Mouse (Mus musculus): ENCODE data around the gene Samd4. TPM values are rescaled to one million over a fixed set of nuclear protein-coding genes. Genes with fewer than 3 reads are reported as not detected.

The Samd4 gene
- polyA plus RNA-seq, 1 experiment from 2014 or later, result 6.3 TPM

DNA sequence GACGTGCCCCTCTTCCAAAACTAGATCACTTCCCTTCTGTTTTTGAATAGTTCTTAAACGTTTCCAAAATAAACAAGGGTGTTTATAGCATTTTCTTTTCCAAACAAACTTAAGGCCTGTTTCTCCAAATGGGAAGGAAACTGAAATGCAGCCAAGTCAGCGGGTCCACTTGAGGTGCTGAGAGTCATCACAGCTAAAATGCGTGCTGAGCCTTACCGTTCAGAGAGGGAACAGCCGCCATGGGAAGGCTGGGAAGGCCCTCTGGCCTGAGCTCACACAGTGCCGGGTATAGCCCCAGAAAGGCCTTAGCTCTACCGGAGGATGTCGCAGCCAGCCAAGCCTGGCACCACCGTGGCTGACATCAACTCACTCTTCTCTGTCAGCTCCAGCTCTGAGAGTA lies 41.3 kb downstream of the Samd4 start:
- peak; percentile 75 for ATAC-seq
- 20% methylated on average over 10 of the region's 10 CpGs for WGBS
- Histone ChIP-seq H3K4me1 (ENCODE audit: insufficient read depth, low read depth, low read length) (peaks cover 18% of the 10 kb centered on the region), H3K4me3 (ENCODE audit: low read depth, low read length) (no peak overlapping the region), H3K4me2 (replicated peaks; ENCODE audit: low read depth, low read length) (no peak overlapping the region), H3K36me3 (ENCODE audit: insufficient read depth, low read length) (no peaks in the 10 kb centered on the region), H3K9me3 (ENCODE audit: low read length) (no peaks in the 10 kb centered on the region), H3K9ac (replicated peaks; ENCODE audit: low read depth) (no peak overlapping the region), H3K27me3 (replicated peaks; ENCODE audit: insufficient read depth, low read length) (no peaks in the 10 kb centered on the region), H3K27ac (ENCODE audit: low read length) (peak overlapping the region; percentile 71)
- TF ChIP-seq CTCF (IDR thresholded peaks at IDR 0.05), result no peak
- TF ChIP-seq EP300 (IDR thresholded peaks at IDR 0.05), result no peak
- peak; percentile 64 for DNase-seq (ENCODE audit: low spot score)

DNA sequence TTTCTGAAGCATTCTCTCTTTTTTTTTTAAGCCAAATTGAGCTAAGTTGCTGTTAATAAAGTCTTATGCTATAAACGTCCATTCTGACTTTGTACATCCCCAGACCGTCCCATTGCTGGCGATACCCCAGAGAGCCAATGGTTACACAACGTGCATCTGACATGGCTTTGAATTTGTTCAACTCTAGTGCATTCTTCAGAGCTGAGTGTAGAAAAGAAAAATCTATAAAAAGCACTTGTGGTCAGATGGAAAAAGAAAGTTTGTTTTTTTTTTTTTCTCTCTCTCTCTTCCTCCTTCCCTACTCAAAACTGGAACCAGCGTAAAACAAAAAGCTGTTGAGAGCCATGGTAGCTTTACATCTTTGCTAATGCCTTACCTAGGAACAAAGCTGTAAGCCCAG lies 41.8 kb downstream of the Samd4 start:
- H3K36me3 ChIP-seq (ENCODE audit: insufficient read depth, low read length), result no peaks in the 10 kb centered on the region
- WGBS, result 28% methylated on average over 5 of the region's 5 CpGs
- no peaks in the 10 kb centered on the region for H3K9me3 ChIP-seq (ENCODE audit: low read length)
- peak; percentile 88 for DNase-seq (ENCODE audit: low spot score)
- no peak overlapping the region for H3K4me3 ChIP-seq (ENCODE audit: low read depth, low read length)
- no peak for TF ChIP-seq CTCF (IDR thresholded peaks at IDR 0.05)
- TF ChIP-seq EP300 (IDR thresholded peaks at IDR 0.05), result peak; percentile 65; the same call in 1 of the 2 replicates
- H3K27ac ChIP-seq (ENCODE audit: low read length), result peak overlapping the region; percentile 71
- H3K4me1 ChIP-seq (ENCODE audit: insufficient read depth, low read depth, low read length), result peaks cover 18% of the 10 kb centered on the region
- no peak overlapping the region for H3K9ac ChIP-seq (replicated peaks; ENCODE audit: low read depth)
- H3K4me2 ChIP-seq (replicated peaks; ENCODE audit: low read depth, low read length), result no peak overlapping the region; the same call in 1 of the 2 replicates
- peak; percentile 86 for ATAC-seq
- no peaks in the 10 kb centered on the region for H3K27me3 ChIP-seq (replicated peaks; ENCODE audit: insufficient read depth, low read length)

DNA sequence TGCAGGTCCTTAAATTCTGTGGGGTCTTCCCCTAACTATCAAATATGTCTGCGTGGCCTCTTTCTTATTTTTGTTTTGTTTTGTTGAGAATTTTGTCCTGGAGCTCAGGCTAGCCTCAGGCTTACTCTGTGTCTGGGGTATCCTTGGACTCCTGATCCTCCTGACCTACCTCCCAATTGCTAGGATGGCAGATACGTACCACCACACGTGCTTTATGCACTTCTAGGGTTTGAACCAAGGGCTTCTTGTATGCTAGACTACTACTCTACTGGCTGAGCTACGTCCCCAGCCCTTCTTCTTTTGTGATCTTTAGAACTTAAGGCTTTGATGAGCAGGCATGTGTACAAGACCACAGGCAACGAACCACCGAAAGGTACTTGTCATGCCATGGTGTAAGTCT lies 45.9 kb downstream of the Samd4 start:
- H3K27me3 ChIP-seq (replicated peaks; ENCODE audit: insufficient read depth, low read length), result no peaks in the 10 kb centered on the region
- 86% methylated on average over 6 of the region's 6 CpGs for WGBS

DNA sequence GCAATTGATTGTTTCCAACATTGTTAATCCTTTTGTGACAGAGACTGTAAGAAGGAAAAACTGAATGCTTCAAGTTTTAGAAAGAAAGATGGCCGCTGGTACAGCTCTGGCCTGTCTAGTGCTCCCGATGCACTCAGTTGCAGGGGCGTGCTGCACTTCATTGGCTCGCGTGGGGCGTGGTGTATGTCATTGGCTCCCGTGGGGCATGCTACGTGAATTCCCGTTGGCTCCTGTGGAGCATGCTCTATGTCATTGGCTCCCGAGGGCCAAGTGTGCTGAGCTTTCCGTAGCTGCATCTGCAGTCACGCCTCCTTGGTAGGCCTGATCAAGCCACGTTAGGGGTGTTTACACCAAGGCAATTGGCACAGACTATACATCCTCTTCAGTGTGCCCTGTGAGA lies 49.5 kb downstream of the Samd4 start:
- H3K27me3 ChIP-seq (replicated peaks; ENCODE audit: insufficient read depth, low read length), result no peaks in the 10 kb centered on the region
- H3K4me1 ChIP-seq (ENCODE audit: insufficient read depth, low read depth, low read length), result peaks cover 4% of the 10 kb centered on the region; the same call in 1 of the 2 replicates
- no peak overlapping the region for H3K9ac ChIP-seq (replicated peaks; ENCODE audit: low read depth)
- H3K9me3 ChIP-seq (ENCODE audit: low read length), result no peaks in the 10 kb centered on the region
- no peak for TF ChIP-seq EP300 (IDR thresholded peaks at IDR 0.05)
- H3K4me3 ChIP-seq (ENCODE audit: low read depth, low read length), result no peak overlapping the region
- WGBS, result 80% methylated on average over 13 of the region's 13 CpGs
- no peak for DNase-seq (ENCODE audit: low spot score)
- no peak overlapping the region for H3K4me2 ChIP-seq (replicated peaks; ENCODE audit: low read depth, low read length)
- no peak for ATAC-seq
- no peaks in the 10 kb centered on the region for H3K36me3 ChIP-seq (ENCODE audit: insufficient read depth, low read length)
- H3K27ac ChIP-seq (ENCODE audit: low read length), result no peak overlapping the region

More for the DNA sequence above, 45.9 kb downstream of the Samd4 start:
- TF ChIP-seq CTCF (IDR thresholded peaks at IDR 0.05), result no peak
- no peak for TF ChIP-seq EP300 (IDR thresholded peaks at IDR 0.05)
- no peak overlapping the region for H3K4me3 ChIP-seq (ENCODE audit: low read depth, low read length)
- DNase-seq (ENCODE audit: low spot score), result no peak
- no peak overlapping the region for H3K9ac ChIP-seq (replicated peaks; ENCODE audit: low read depth)
- no peak overlapping the region for H3K27ac ChIP-seq (ENCODE audit: low read length)
- no peak for ATAC-seq
- no peaks in the 10 kb centered on the region for H3K9me3 ChIP-seq (ENCODE audit: low read length)
- no peak overlapping the region for H3K4me2 ChIP-seq (replicated peaks; ENCODE audit: low read depth, low read length)
- H3K36me3 ChIP-seq (ENCODE audit: insufficient read depth, low read length), result no peaks in the 10 kb centered on the region
- peaks cover 17% of the 10 kb centered on the region for H3K4me1 ChIP-seq (ENCODE audit: insufficient read depth, low read depth, low read length)

DNA sequence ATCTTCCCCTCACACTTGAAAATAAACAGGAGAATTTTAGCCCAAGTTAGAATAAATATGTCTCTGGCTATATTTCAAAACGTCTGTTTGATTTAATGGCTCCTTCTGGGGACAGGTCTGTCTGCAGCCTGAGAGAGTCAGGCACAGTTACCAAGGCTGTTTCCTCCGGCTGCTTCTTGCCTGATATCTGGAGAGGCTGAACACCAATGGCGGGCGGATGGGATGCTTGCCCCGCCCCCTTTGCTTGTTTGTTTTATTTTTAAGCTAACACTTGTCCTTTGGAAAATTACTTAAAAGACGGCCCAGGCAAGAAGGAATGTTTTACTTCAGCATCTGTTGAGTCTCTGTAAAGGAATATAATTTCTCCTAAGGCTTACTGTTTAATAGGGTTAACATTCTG lies 50.1 kb downstream of the Samd4 start:
- WGBS, result 17% methylated on average over 6 of the region's 6 CpGs

DNA sequence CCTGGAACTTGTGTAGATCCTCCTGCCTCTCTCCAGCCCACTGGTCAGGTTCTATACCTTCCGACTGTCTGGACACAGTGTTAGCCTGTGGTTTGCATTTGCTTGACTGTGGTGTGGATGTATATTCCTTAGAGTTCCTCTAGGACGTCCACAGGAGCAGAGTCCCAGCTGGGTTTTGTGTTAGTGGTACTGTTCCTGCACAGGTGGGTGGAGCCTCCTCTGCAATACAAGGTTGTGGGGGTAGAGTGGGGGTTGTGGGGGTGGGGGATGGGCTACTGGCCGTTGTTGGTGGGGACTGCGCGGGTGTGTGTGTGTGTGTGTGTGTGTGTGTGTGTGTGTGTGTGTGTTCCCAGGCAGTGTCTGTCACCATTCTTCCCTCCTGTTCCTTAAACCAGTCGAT lies 58.4 kb downstream of the Samd4 start:
- H3K4me3 ChIP-seq (ENCODE audit: low read depth, low read length), result no peak overlapping the region
- peaks cover 5% of the 10 kb centered on the region; the same call in 1 of the 2 replicates for H3K4me1 ChIP-seq (ENCODE audit: insufficient read depth, low read depth, low read length)
- no peaks in the 10 kb centered on the region for H3K9me3 ChIP-seq (ENCODE audit: low read length)
- DNase-seq (ENCODE audit: low spot score), result no peak
- 38% methylated on average over 6 of the region's 6 CpGs for WGBS
- H3K4me2 ChIP-seq (replicated peaks; ENCODE audit: low read depth, low read length), result no peak overlapping the region
- H3K27ac ChIP-seq (ENCODE audit: low read length), result 0 out of 2 replicates have a peak overlapping the region, but pooled peaks have one; percentile 3
- H3K36me3 ChIP-seq (ENCODE audit: insufficient read depth, low read length), result no peaks in the 10 kb centered on the region
- no peak for ATAC-seq
- no peaks in the 10 kb centered on the region for H3K27me3 ChIP-seq (replicated peaks; ENCODE audit: insufficient read depth, low read length)
- TF ChIP-seq EP300 (IDR thresholded peaks at IDR 0.05) (no peak), CTCF (IDR thresholded peaks at IDR 0.05) (no peak)
- H3K9ac ChIP-seq (replicated peaks; ENCODE audit: low read depth), result no peak overlapping the region

More for the DNA sequence above, 50.1 kb downstream of the Samd4 start:
- H3K27me3 ChIP-seq (replicated peaks; ENCODE audit: insufficient read depth, low read length), result no peaks in the 10 kb centered on the region
- no peak overlapping the region for H3K4me2 ChIP-seq (replicated peaks; ENCODE audit: low read depth, low read length)
- TF ChIP-seq EP300 (IDR thresholded peaks at IDR 0.05) (no peak), CTCF (IDR thresholded peaks at IDR 0.05) (no peak)
- no peak overlapping the region for H3K9ac ChIP-seq (replicated peaks; ENCODE audit: low read depth)
- H3K4me3 ChIP-seq (ENCODE audit: low read depth, low read length), result no peak overlapping the region
- H3K36me3 ChIP-seq (ENCODE audit: insufficient read depth, low read length), result no peaks in the 10 kb centered on the region
- ATAC-seq (peak; percentile 46), DNase-seq (ENCODE audit: low spot score) (peak; percentile 48)
- peaks cover 4% of the 10 kb centered on the region; the same call in 1 of the 2 replicates for H3K4me1 ChIP-seq (ENCODE audit: insufficient read depth, low read depth, low read length)
- H3K27ac ChIP-seq (ENCODE audit: low read length), result no peak overlapping the region
- H3K9me3 ChIP-seq (ENCODE audit: low read length), result no peaks in the 10 kb centered on the region
